Mouse (Mus musculus) erythroblast, embryonic 14.5 days (primary cell): ENCODE results near the gene Lcp2.

Experiments used
- GATA1 ChIP-seq: IDR thresholded peaks from 2 replicates; pipeline ENCODE4 v1.6.1; 2012; ENCODE audit warnings: low read length, inconsistent platforms, mixed read lengths
- TAL1 ChIP-seq: IDR thresholded peaks from 3 replicates; pipeline ENCODE4 v1.6.1; 2012; ENCODE audit warnings: low read length, inconsistent platforms, mixed read lengths

DNA sequence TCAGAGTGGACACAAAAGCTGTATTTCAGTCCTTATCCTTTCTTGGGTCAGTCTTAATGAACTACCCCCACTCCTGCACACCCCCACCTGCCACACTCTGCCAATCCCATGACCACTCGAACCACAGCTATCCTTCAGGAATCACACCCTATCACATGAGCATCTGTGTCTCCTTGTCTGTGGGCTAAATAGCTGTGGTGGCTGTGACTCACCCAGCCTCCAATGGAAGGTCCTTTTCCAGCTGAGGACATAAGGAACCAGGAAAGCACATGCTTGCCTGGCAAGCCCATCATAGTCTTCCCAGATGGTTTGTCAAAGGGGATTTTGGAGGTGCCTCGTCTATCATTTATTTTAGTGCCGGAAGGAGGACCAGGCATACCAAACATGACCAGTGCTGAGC is 71.6 kb downstream of the Lcp2 start:
- TF ChIP-seq GATA1 (no peak), TAL1 (no peak)
